Mouse (Mus musculus) ES-Bruce4 (cell line): Measurements from ENCODE around the gene Aldh4a1. TPM values are rescaled to one million over a fixed set of nuclear protein-coding genes. Genes with fewer than 3 reads are reported as not detected.

Experiments
- H3K27ac ChIP-seq: 2 replicates; pipeline ENCODE4 v1.5.1; 2012; ENCODE audit warnings: low read length, inconsistent platforms; ENCODE audit not compliant: insufficient read depth
- H3K27me3 ChIP-seq: 2 replicates; pipeline ENCODE4 v1.6.1; 2012; ENCODE audit warnings: mild to moderate bottlenecking, low read length, inconsistent platforms; ENCODE audit not compliant: control insufficient read depth, poor library complexity, insufficient read depth, severe bottlenecking
- H3K36me3 ChIP-seq: 2 replicates; pipeline ENCODE4 v1.6.1; 2012; ENCODE audit warnings: inconsistent platforms, mild to moderate bottlenecking, low read length, moderate library complexity; ENCODE audit not compliant: control insufficient read depth, poor library complexity, insufficient read depth, severe bottlenecking
- H3K4me1 ChIP-seq: one replicate; pipeline ENCODE4 v1.8.1; 2011; ENCODE audit warnings: low read length; ENCODE audit not compliant: control insufficient read depth, insufficient read depth
- H3K4me3 ChIP-seq: 2 replicates; pipeline ENCODE4 v1.5.1; 2011; ENCODE audit warnings: low read depth, mild to moderate bottlenecking, low read length
- H3K9ac ChIP-seq: 2 replicates; pipeline ENCODE4 v1.6.1; 2012; ENCODE audit warnings: low read depth, mild to moderate bottlenecking, inconsistent platforms; ENCODE audit not compliant: poor library complexity, severe bottlenecking
- H3K9me3 ChIP-seq: replicated peaks from 2 replicates; pipeline ENCODE4 v1.6.1; 2012; ENCODE audit warnings: mild to moderate bottlenecking, low read length, inconsistent platforms; ENCODE audit not compliant: control insufficient read depth, poor library complexity, insufficient read depth, severe bottlenecking
- CTCF ChIP-seq: IDR thresholded peaks from one replicate; pipeline ENCODE4 v1.8.1; 2011; ENCODE audit warnings: low read depth, low read length
- EP300 ChIP-seq: IDR thresholded peaks from 2 replicates; pipeline ENCODE4 v1.6.1; 2011; ENCODE audit warnings: low read depth, low read length; ENCODE audit not compliant: insufficient read depth
- POLR2A ChIP-seq: IDR thresholded peaks from one replicate; pipeline ENCODE4 v1.8.1; 2011; ENCODE audit warnings: low read length; ENCODE audit not compliant: insufficient read depth
- polyA plus RNA-seq: library from polyadenylated mRNA; stranded (reverse); fragments of >200 nt; gene quantifications from 2 replicates; pipeline ENCODE4 v1.2.4, GENCODE M21; 2011; ENCODE audit warnings: low read depth; ENCODE audit not compliant: missing spikeins, insufficient read depth, insufficient read length

Gene Aldh4a1
- polyA plus RNA-seq, 1 experiment, result 30.9 TPM

DNA sequence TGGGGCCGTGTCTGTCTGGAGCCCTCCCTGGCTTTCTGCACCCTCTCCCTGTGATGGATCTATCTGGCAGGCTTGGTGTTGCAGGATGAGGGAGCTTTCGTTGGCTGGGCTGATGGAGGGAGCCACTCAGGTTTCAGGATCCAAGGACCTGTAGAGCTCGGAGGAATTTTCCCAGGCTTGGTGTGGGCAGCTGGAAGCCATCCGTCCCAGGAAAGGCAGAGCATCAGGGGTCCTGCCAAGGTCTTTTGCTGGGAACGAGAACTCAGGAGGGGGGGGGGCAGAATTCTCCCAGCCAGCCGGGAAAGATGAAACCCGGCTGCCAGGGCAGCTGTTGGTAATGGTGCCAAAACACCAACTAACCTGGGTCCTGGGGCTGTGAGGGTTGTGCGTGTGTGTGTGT is 75.9 kb downstream of the Aldh4a1 start:
- Histone ChIP-seq H3K4me1 (no peaks in the 10 kb centered on the region), H3K4me3 (no peak overlapping the region), H3K36me3 (no peaks in the 10 kb centered on the region), H3K9me3 (no peaks in the 10 kb centered on the region), H3K27me3 (no peaks in the 10 kb centered on the region), H3K9ac (no peak overlapping the region), H3K27ac (no peak overlapping the region)
- no peak for TF ChIP-seq CTCF
- TF ChIP-seq POLR2A, result no peak
- TF ChIP-seq EP300, result no peak

Other genes with a start within 250 kb of the Aldh4a1 start
- gene Iffo2, start 92.3 kb upstream of the Aldh4a1 start, polyA plus RNA-seq, result 20.5 and 20.7 TPM in 2 replicates
- gene Gm21969, start 19.7 kb upstream of the Aldh4a1 start, polyA plus RNA-seq, result 0.21 TPM in 1 of 2 replicates, not detected in the other
- gene Tas1r2, start 30.7 kb downstream of the Aldh4a1 start, polyA plus RNA-seq, result not detected in 2 replicates
- gene Pax7, start 210.7 kb downstream of the Aldh4a1 start, polyA plus RNA-seq, result not detected in 2 replicates